Mouse (Mus musculus): ENCODE results near the gene Stab1. TPM values are rescaled to one million over a fixed set of nuclear protein-coding genes. Genes with fewer than 3 reads are reported as not detected.

Gene Stab1
- total RNA-seq (2021): 10 to 100 TPM; 26.9 to 40.4 TPM
- long read RNA-seq, partial matches to known transcripts: 2 of 2 reads
- long read RNA-seq, other reads (novel, unspliced or antisense): 0 of 2 reads

- DNase-seq (ENCODE audit: low spot score in 2 of 2): no peak
Measured at GRCm38 (mm10) chr14:31168425-31168824, at the start of gene Stab1. Gene Stab1, minus strand, starts transcription at chr14:31168641.

GRCm38 (mm10) chr14:31217666-31218065 lies 49.2 kb upstream of the Stab1 start, which contains the start of gene Sema3g:
Gene Sema3g, plus strand, starts transcription at chr14:31217860.
- peak; percentile 26 to 28 for DNase-seq (ENCODE audit: low spot score in 2 of 2)

GRCm38 (mm10) chr14:31216846-31217245 lies 48.4 kb upstream of the Stab1 start, which contains the start of gene Nisch:
Gene Nisch, minus strand, starts transcription at chr14:31216946.
- no peak for DNase-seq (ENCODE audit: low spot score in 2 of 2)

GRCm38 (mm10) chr14:31215157-31216002 lies 46.9 kb upstream of the Stab1 start:
- DNase-seq (ENCODE audit: low spot score in 2 of 2): peak; percentile 70 to 74

- DNase-seq (ENCODE audit: low spot score in 2 of 2): no peak
Measured at GRCm38 (mm10) chr14:31214684-31215083, 46.2 kb upstream of the Stab1 start.

GRCm38 (mm10) chr14:31213868-31214267 lies 45.4 kb upstream of the Stab1 start:
- no peak for DNase-seq (ENCODE audit: low spot score in 2 of 2)

- no peak for DNase-seq (ENCODE audit: low spot score in 2 of 2)
Measured at GRCm38 (mm10) chr14:31212499-31212898, 44.1 kb upstream of the Stab1 start.

- no peak for DNase-seq (ENCODE audit: low spot score in 2 of 2)
Measured at GRCm38 (mm10) chr14:31211854-31212253, 43.4 kb upstream of the Stab1 start.

- DNase-seq (ENCODE audit: low spot score in 2 of 2): no peak
Measured at GRCm38 (mm10) chr14:31209133-31209557, 40.7 kb upstream of the Stab1 start.

GRCm38 (mm10) chr14:31208084-31208483 lies 39.6 kb upstream of the Stab1 start, which contains the start of gene Tnnc1:
Gene Tnnc1, plus strand, starts transcription at chr14:31208312.
- DNase-seq (ENCODE audit: low spot score in 2 of 2): no peak

GRCm38 (mm10) chr14:31207070-31207830 lies 38.8 kb upstream of the Stab1 start:
- no peak for DNase-seq (ENCODE audit: low spot score in 2 of 2)

GRCm38 (mm10) chr14:31206472-31206981 lies 38.1 kb upstream of the Stab1 start:
- DNase-seq (ENCODE audit: low spot score in 2 of 2): peak; percentile 92 to 97

GRCm38 (mm10) chr14:31205562-31206467 lies 37.4 kb upstream of the Stab1 start:
- peak; percentile 57 to 58 for DNase-seq (ENCODE audit: low spot score in 2 of 2)

GRCm38 (mm10) chr14:31205244-31205561 lies 36.8 kb upstream of the Stab1 start:
- DNase-seq (ENCODE audit: low spot score in 2 of 2): no peak

GRCm38 (mm10) chr14:31204844-31205243 lies 36.4 kb upstream of the Stab1 start:
- no peak for DNase-seq (ENCODE audit: low spot score in 2 of 2)

- no peak for DNase-seq (ENCODE audit: low spot score in 2 of 2)
Measured at GRCm38 (mm10) chr14:31200038-31200437, 31.6 kb upstream of the Stab1 start.

GRCm38 (mm10) chr14:31199599-31199998 lies 31.2 kb upstream of the Stab1 start:
- DNase-seq (ENCODE audit: low spot score in 2 of 2): no peak

- no peak for DNase-seq (ENCODE audit: low spot score in 2 of 2)
Measured at GRCm38 (mm10) chr14:31197547-31198516, 29.4 kb upstream of the Stab1 start.

- peak in 1 of 2 experiments; percentile 44 for DNase-seq (ENCODE audit: low spot score in 2 of 2)
Measured at GRCm38 (mm10) chr14:31195968-31196367, 27.5 kb upstream of the Stab1 start.
